Mouse (Mus musculus): ENCODE measurements at regions not wholly inside any gene's neighbourhood (a gene's known extent, or its start where the extent isn't known, plus 50 kb on each side); places are given as distances from the start of the nearest gene placed in this dataset.

DNA sequence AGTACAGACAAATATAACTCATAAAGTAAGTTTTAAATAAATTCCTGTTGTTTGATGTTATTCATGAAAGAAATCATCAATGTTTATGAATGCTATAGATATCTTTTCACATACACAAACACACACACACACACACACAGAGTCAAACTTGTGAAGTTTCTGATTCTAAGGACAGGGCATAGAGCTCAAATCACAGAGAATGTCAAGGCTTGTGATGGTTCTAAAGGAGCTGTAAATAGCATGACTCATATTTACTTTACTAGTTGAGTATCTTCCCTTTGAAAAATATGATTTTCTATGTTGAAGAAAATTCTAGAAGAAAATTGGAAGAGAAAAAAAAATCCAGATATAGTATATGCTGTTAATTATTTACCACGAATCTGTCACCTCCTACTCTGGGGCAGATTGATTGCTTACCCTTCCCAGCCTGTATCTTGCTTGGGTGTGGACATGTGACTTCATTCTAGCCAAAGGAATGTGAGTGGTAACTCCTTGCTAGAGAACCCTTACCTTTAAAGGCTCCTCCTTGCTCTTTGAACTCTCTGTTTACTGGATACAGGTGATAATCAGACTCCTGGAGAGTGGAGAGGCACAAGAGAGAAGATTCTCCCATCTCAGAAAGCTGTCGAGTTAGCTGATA, 259.0 kb downstream of the Gpd2 start:
- TF ChIP-seq CTCF (IDR thresholded peaks at IDR 0.05; ENCODE audit: control insufficient read depth, insufficient read depth, low read length) (no peak), POLR2A (IDR thresholded peaks at IDR 0.05; ENCODE audit: borderline replicate concordance, control insufficient read depth, low read depth, low read length) (no peak)
